ENCODE assay signal across 7 mouse cellular contexts in genomic region chr7:130596079-130596855, GRCm38 (mm10). TPM values are rescaled to one million over a fixed set of nuclear protein-coding genes. Genes with fewer than 3 reads are reported as not detected.
A peak's percentile ranks its signal among the peaks of the same experiment; 100 is the strongest.
DNase-seq lines count a peak whose midpoint lies in the region; ATAC-seq and TF ChIP-seq lines count a peak whose summit lies in the region.
"Not testable (repeated sequence)": the region's sequence is repeated elsewhere in the genome, so short reads cannot be mapped to it uniquely, and the experiment has no call there.

No protein-coding gene starts in this region.

- not testable (repeated sequence) for H3K4me3 ChIP-seq in hindbrain, postnatal 0 days (ENCODE audit: low read length); kidney, embryonic 15.5 days (replicated peaks); limb, embryonic 14.5 days (replicated peaks; ENCODE audit: low read length); lung, postnatal 0 days (ENCODE audit: low read depth, low read length); neural tube, embryonic 13.5 days

- H3K36me3 ChIP-seq in hindbrain, postnatal 0 days (ENCODE audit: insufficient read depth, low read length); kidney, embryonic 15.5 days; limb, embryonic 14.5 days (ENCODE audit: control insufficient read depth, insufficient read depth, low read length); lung, postnatal 0 days (ENCODE audit: insufficient read depth, low read length); neural tube, embryonic 13.5 days: not testable (repeated sequence)

- TF ChIP-seq EP300 in lung, postnatal 0 days (IDR thresholded peaks at IDR 0.05) = not testable (repeated sequence)

- not testable (repeated sequence) for H3K4me2 ChIP-seq in hindbrain, postnatal 0 days (ENCODE audit: low read depth, low read length); kidney, embryonic 15.5 days; limb, embryonic 14.5 days (replicated peaks; ENCODE audit: low read depth, low read length, severe bottlenecking); lung, postnatal 0 days (replicated peaks; ENCODE audit: low read depth, low read length); neural tube, embryonic 13.5 days

- not testable (repeated sequence) for TF ChIP-seq POLR2A in limb, embryonic 14.5 days (IDR thresholded peaks at IDR 0.05; ENCODE audit: borderline replicate concordance, extremely low read depth, insufficient read depth, insufficient read length)

- DNase-seq in embryo, embryonic 10 days (ENCODE audit: low spot score) = peak; percentile 44
- DNase-seq in gastrocnemius, postnatal 10 days = peak; percentile 35
- peak; percentile 48 for DNase-seq in hindbrain, postnatal 0 days (ENCODE audit: low spot score)
- DNase-seq in limb, embryonic 14.5 days (ENCODE audit: low spot score) = not testable (repeated sequence)
- peak; percentile 46 for DNase-seq in lung, postnatal 0 days (ENCODE audit: low spot score)

- not testable (repeated sequence) for H3K9me3 ChIP-seq in hindbrain, postnatal 0 days (ENCODE audit: low read length); kidney, embryonic 15.5 days (replicated peaks); limb, embryonic 14.5 days (ENCODE audit: control insufficient read depth, low read length); lung, postnatal 0 days (ENCODE audit: low read length); neural tube, embryonic 13.5 days

- not testable (repeated sequence) for H3K27ac ChIP-seq in hindbrain, postnatal 0 days; kidney, embryonic 15.5 days; limb, embryonic 14.5 days (replicated peaks; ENCODE audit: low read depth, low read length); lung, postnatal 0 days (ENCODE audit: low read length)
- 0 out of 2 replicates have a peak overlapping the region, but pooled peaks have one; percentile 4 for H3K27ac ChIP-seq in neural tube, embryonic 13.5 days (replicated peaks)

- not testable (repeated sequence) for H3K27me3 ChIP-seq in hindbrain, postnatal 0 days (ENCODE audit: insufficient read depth, low read length); kidney, embryonic 15.5 days; limb, embryonic 14.5 days (ENCODE audit: control insufficient read depth, insufficient read depth, low read length); lung, postnatal 0 days (replicated peaks; ENCODE audit: insufficient read depth, low read length); neural tube, embryonic 13.5 days

- not testable (repeated sequence) for H3K4me1 ChIP-seq in hindbrain, postnatal 0 days (ENCODE audit: insufficient read depth, low read length); kidney, embryonic 15.5 days; limb, embryonic 14.5 days (ENCODE audit: control insufficient read depth, insufficient read depth, low read length); lung, postnatal 0 days (ENCODE audit: insufficient read depth, low read depth, low read length); neural tube, embryonic 13.5 days (replicated peaks)

- WGBS in hindbrain, postnatal 0 days = 54% methylated on average over 9 of the region's 19 CpGs
- 41% methylated on average over 9 of the region's 19 CpGs for WGBS in kidney, embryonic 15.5 days
- WGBS in limb, embryonic 14.5 days = 46% methylated on average over 9 of the region's 19 CpGs
- 22% methylated on average over 9 of the region's 19 CpGs for WGBS in lung, postnatal 0 days
- WGBS in neural tube, embryonic 13.5 days = 68% methylated on average over 9 of the region's 19 CpGs

- not testable (repeated sequence) for H3K9ac ChIP-seq in hindbrain, postnatal 0 days (replicated peaks; ENCODE audit: low read length); kidney, embryonic 15.5 days; limb, embryonic 14.5 days (ENCODE audit: low read depth, low read length, severe bottlenecking); lung, postnatal 0 days (replicated peaks; ENCODE audit: low read depth); neural tube, embryonic 13.5 days

- TF ChIP-seq CTCF in hindbrain, postnatal 0 days (IDR thresholded peaks at IDR 0.05; ENCODE audit: low read depth); lung, postnatal 0 days (IDR thresholded peaks at IDR 0.05): not testable (repeated sequence)

- not testable (repeated sequence) for ATAC-seq in hindbrain, postnatal 0 days; neural tube, embryonic 13.5 days (ENCODE audit: low read depth)
- 0 out of 2 replicates have a peak, but pooled peaks have one; percentile 49 for ATAC-seq in kidney, embryonic 15.5 days (replicated peaks; ENCODE audit: low FRiP score)
- 0 out of 2 replicates have a peak, but pooled peaks have one; percentile 26 for ATAC-seq in limb, embryonic 14.5 days (ENCODE audit: low FRiP score, low read depth)
- ATAC-seq in lung, postnatal 0 days = peak; percentile 32

RNA-seq across cellular contexts. Expression of gene Tacc2, which starts 19.0 kb away (rescaled TPM):
- 100 to 1,000 TPM; 187 to 199 TPM for total RNA-seq in gastrocnemius, postnatal 10 days (2021)
- 37.9 and 38.4 TPM in 2 replicates for total RNA-seq in hindbrain, postnatal 0 days (2014; rRNA removed)
- polyA plus RNA-seq in hindbrain, postnatal 0 days (2015; fragmentation: Nextera tagmentation; extraction: Ambion mirVana) = 46.0 and 51.8 TPM in 2 replicates
- 31.4 and 35.9 TPM in 2 replicates for polyA plus RNA-seq in kidney, embryonic 15.5 days (2015; fragmentation: Nextera tagmentation; extraction: Ambion mirVana)
- 47.3 and 49.1 TPM in 2 replicates for polyA plus RNA-seq in limb, embryonic 14.5 days (2012; rRNA removed)
- polyA plus RNA-seq in limb, embryonic 14.5 days (2014; fragmentation: Nextera tagmentation; extraction: Ambion mirVana) = 38.2 and 39.8 TPM in 2 replicates
- 18.9 and 19.8 TPM in 2 replicates for polyA plus RNA-seq in lung, postnatal 0 days (2015; fragmentation: Nextera tagmentation; extraction: Ambion mirVana)
- polyA plus RNA-seq in neural tube, embryonic 13.5 days (2015; fragmentation: Nextera tagmentation; extraction: Ambion mirVana) = 76.7 and 77.9 TPM in 2 replicates

RNA-seq across cellular contexts. Expression of gene Nsmce4a, which starts 23.3 kb away (rescaled TPM):
- 10 to 100 TPM; 36.7 to 39.1 TPM for total RNA-seq in gastrocnemius, postnatal 10 days (2021)
- total RNA-seq in hindbrain, postnatal 0 days (2014; rRNA removed) = 32.2 and 42.0 TPM in 2 replicates
- polyA plus RNA-seq in hindbrain, postnatal 0 days (2015; fragmentation: Nextera tagmentation; extraction: Ambion mirVana) = 82.3 and 91.3 TPM in 2 replicates
- 170 TPM in 2 replicates for polyA plus RNA-seq in kidney, embryonic 15.5 days (2015; fragmentation: Nextera tagmentation; extraction: Ambion mirVana)
- 73.1 and 88.8 TPM in 2 replicates for polyA plus RNA-seq in limb, embryonic 14.5 days (2012; rRNA removed)
- 163 and 164 TPM in 2 replicates for polyA plus RNA-seq in limb, embryonic 14.5 days (2014; fragmentation: Nextera tagmentation; extraction: Ambion mirVana)
- 101 and 108 TPM in 2 replicates for polyA plus RNA-seq in lung, postnatal 0 days (2015; fragmentation: Nextera tagmentation; extraction: Ambion mirVana)
- 104 and 107 TPM in 2 replicates for polyA plus RNA-seq in neural tube, embryonic 13.5 days (2015; fragmentation: Nextera tagmentation; extraction: Ambion mirVana)
